Mouse (Mus musculus) neural tube, embryonic 12.5 days (tissue): ENCODE results near the gene Nos1ap. TPM values are rescaled to one million over a fixed set of nuclear protein-coding genes. Genes with fewer than 3 reads are reported as not detected.
A peak's percentile ranks its signal among the peaks of the same experiment; 100 is the strongest.

Source experiments
- ATAC-seq: fragments of 200-750 bp; cut with Nextera tagmentation; 2 replicates; pipeline ENCODE4 v1.8.0; 2017; ENCODE audit warnings: low read depth, mild to moderate bottlenecking, moderate TSS enrichment, moderate library complexity; ENCODE audit not compliant: low FRiP score
- H3K27ac ChIP-seq: fragments of 300-500 bp; sonication (generic); 2 replicates; pipeline ENCODE4 v1.5.1; 2016
- H3K27me3 ChIP-seq: fragments of 300-500 bp; sonication (generic); replicated peaks from 2 replicates; pipeline ENCODE4 v1.6.1; 2016; ENCODE audit warnings: mild to moderate bottlenecking
- H3K36me3 ChIP-seq: fragments of 300-500 bp; sonication (generic); 2 replicates; pipeline ENCODE4 v1.6.1; 2016; ENCODE audit warnings: mild to moderate bottlenecking
- H3K4me1 ChIP-seq: fragments of 300-500 bp; sonication (generic); 2 replicates; pipeline ENCODE4 v1.6.1; 2016
- H3K4me2 ChIP-seq: fragments of 300-500 bp; sonication (generic); replicated peaks from 2 replicates; pipeline ENCODE4 v1.6.1; 2016; ENCODE audit warnings: mild to moderate bottlenecking
- H3K4me3 ChIP-seq: fragments of 300-500 bp; sonication (generic); 2 replicates; pipeline ENCODE4 v1.5.1; 2016
- H3K9ac ChIP-seq: fragments of 300-500 bp; sonication (generic); 2 replicates; pipeline ENCODE4 v1.6.1; 2016; ENCODE audit warnings: mild to moderate bottlenecking
- H3K9me3 ChIP-seq: fragments of 300-500 bp; sonication (generic); 2 replicates; pipeline ENCODE4 v1.6.1; 2016; ENCODE audit warnings: mild to moderate bottlenecking
- WGBS: fragments of 180-500 bp; shearing (Covaris S2); methylation state at CpG from one replicate; pipeline ENCODE4 v1.1.7; 2016; 5-methylcytosine and 5-hydroxymethylcytosine counted together
- polyA plus RNA-seq: library from polyadenylated mRNA; unstranded; fragments of >200 nt; fragmentation: Nextera tagmentation; extraction: Ambion mirVana; gene quantifications from 2 replicates; pipeline ENCODE4 v1.2.1, GENCODE M21; 2016

Nos1ap gene
- polyA plus RNA-seq, 1 experiment from 2014 or later, result 19.7 TPM

DNA sequence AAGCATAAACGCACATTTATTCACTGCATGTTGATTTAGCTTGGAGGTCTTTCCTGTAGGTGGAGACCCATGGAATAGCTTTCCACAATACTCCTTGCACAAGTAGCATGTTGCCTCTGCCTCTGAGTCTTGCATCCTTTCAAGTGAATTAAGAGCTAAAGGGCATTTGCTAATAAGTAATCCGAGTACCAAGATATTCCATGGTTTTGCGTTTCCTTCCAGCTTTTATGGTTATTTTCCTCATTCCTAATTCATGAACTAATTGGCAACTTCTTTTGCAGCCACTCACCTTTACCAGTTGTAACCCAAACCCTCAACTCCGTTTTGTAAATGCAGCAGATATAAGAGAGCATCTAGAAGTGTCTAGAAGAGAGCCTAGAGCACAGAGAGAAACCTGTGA is 155.5 kb downstream of the Nos1ap start:
- Histone ChIP-seq H3K27ac (no peak overlapping the region), H3K4me2 (no peak overlapping the region), H3K4me3 (no peak overlapping the region), H3K9me3 (no peaks in the 10 kb centered on the region), H3K27me3 (0 out of 2 replicates have a peak, but pooled peaks cover 3% of the 10 kb centered on the region), H3K4me1 (peaks cover 5% of the 10 kb centered on the region; the same call in 1 of the 2 replicates), H3K9ac (no peak overlapping the region), H3K36me3 (no peaks in the 10 kb centered on the region)
- WGBS, result 89% methylated on average over 4 of the region's 4 CpGs
- ATAC-seq, result no peak

GRCm38 (mm10) chr1:170433661-170434060 is 156.0 kb downstream of the Nos1ap start:
- H3K27me3 ChIP-seq, result 0 out of 2 replicates have a peak, but pooled peaks cover 3% of the 10 kb centered on the region
- peaks cover 5% of the 10 kb centered on the region; the same call in 1 of the 2 replicates for H3K4me1 ChIP-seq
- H3K9me3 ChIP-seq, result no peaks in the 10 kb centered on the region
- no peak for ATAC-seq
- no peak overlapping the region for H3K9ac ChIP-seq
- H3K36me3 ChIP-seq, result no peaks in the 10 kb centered on the region
- no peak overlapping the region for H3K4me3 ChIP-seq
- H3K27ac ChIP-seq, result no peak overlapping the region
- no peak overlapping the region for H3K4me2 ChIP-seq

DNA sequence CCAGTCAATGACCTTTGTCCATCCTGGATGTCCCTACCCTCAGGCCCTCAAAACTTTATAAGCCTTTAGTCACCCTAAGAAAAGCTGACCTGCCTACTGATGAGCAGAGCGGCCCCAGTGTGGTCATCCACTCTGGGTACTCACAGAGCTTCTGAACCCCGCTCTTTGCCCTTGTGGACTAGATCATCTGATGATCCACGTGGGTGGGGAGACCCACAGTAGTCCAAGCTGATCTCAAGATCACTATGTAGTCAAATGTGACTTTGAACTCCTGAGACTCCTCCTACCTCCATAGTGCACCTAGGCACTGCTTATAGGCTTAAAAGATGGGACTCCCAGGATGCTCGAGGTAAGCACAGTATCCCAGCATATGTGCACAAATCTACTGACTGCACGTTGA is 157.4 kb downstream of the Nos1ap start:
- H3K27me3 ChIP-seq, result 0 out of 2 replicates have a peak, but pooled peaks cover 3% of the 10 kb centered on the region
- 89% methylated on average over 5 of the region's 5 CpGs for WGBS
- no peak overlapping the region for H3K4me3 ChIP-seq
- H3K36me3 ChIP-seq, result no peaks in the 10 kb centered on the region
- H3K9ac ChIP-seq, result no peak overlapping the region
- no peak overlapping the region for H3K4me2 ChIP-seq
- H3K9me3 ChIP-seq, result no peaks in the 10 kb centered on the region
- ATAC-seq, result no peak
- H3K27ac ChIP-seq, result no peak overlapping the region
- peaks cover 5% of the 10 kb centered on the region; the same call in 1 of the 2 replicates for H3K4me1 ChIP-seq

- H3K27ac ChIP-seq, result no peak overlapping the region
- H3K4me2 ChIP-seq, result no peak overlapping the region
- H3K36me3 ChIP-seq, result no peaks in the 10 kb centered on the region
- H3K9me3 ChIP-seq, result no peaks in the 10 kb centered on the region
- no peak overlapping the region for H3K4me3 ChIP-seq
- H3K27me3 ChIP-seq, result 0 out of 2 replicates have a peak, but pooled peaks cover 3% of the 10 kb centered on the region
- no peak for ATAC-seq
- 77% methylated on average over 5 of the region's 5 CpGs for WGBS
- H3K4me1 ChIP-seq, result peaks cover 5% of the 10 kb centered on the region; the same call in 1 of the 2 replicates
- H3K9ac ChIP-seq, result no peak overlapping the region
These were observed 158.3 kb downstream of the Nos1ap start for GRCm38 (mm10) chr1:170431312-170431711.

DNA sequence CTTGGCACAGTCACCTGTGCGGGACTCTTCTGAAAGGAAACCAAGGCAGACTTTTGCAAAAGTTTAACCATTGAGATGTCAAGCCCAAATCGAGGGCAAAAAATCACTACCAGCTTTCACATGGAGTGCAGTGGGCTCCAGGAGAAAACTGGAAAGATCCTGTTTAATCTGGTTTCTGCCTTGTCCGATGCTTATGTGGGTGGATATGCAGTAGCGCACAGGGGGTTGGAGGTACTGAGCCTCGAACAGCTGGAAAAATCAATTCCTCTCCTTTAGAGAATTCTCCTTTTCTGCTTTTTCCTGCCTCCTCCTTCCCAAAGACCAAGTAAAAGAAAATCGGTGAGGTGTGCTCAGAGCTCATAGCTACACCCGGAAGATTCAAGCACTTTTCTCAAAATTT is 159.0 kb downstream of the Nos1ap start:
- H3K36me3 ChIP-seq, result no peaks in the 10 kb centered on the region
- ATAC-seq, result no peak
- H3K27me3 ChIP-seq, result peaks cover 3% of the 10 kb centered on the region; the same call in 1 of the 2 replicates
- no peak overlapping the region for H3K4me3 ChIP-seq
- peaks cover 5% of the 10 kb centered on the region; the same call in 1 of the 2 replicates for H3K4me1 ChIP-seq
- no peak overlapping the region for H3K4me2 ChIP-seq
- no peak overlapping the region for H3K9ac ChIP-seq
- no peak overlapping the region for H3K27ac ChIP-seq
- 94% methylated on average over 7 of the region's 7 CpGs for WGBS
- H3K9me3 ChIP-seq, result no peaks in the 10 kb centered on the region

DNA sequence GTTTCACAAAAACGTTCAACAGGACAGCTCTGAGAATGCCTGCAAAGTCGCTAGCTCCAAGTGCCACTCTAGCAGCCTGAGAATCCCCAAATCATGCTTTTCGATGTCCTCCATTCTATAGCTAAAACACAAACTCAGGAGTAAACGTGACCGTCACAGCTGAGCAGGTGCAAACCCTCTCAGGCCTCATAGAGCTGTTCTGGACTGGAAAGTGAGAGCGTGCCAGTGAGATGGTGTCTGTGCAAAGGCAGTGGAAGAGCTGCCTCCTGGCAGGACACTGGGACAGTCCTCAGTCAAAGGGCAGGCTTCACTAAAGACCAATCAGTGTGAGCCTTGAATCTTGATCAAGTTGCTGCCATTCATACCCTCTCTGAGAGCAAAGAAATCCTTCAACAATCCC is 160.0 kb downstream of the Nos1ap start:
- Histone ChIP-seq H3K9ac (no peak overlapping the region), H3K4me3 (no peak overlapping the region), H3K9me3 (no peaks in the 10 kb centered on the region), H3K4me2 (no peak overlapping the region), H3K36me3 (no peaks in the 10 kb centered on the region), H3K27ac (no peak overlapping the region), H3K27me3 (peaks cover 3% of the 10 kb centered on the region; the same call in 1 of the 2 replicates), H3K4me1 (peaks cover 10% of the 10 kb centered on the region)
- no peak for ATAC-seq
- 72% methylated on average over 6 of the region's 6 CpGs for WGBS

- H3K27me3 ChIP-seq, result peaks cover 3% of the 10 kb centered on the region; the same call in 1 of the 2 replicates
These were observed 161.5 kb downstream of the Nos1ap start for GRCm38 (mm10) chr1:170428141-170428540.

DNA sequence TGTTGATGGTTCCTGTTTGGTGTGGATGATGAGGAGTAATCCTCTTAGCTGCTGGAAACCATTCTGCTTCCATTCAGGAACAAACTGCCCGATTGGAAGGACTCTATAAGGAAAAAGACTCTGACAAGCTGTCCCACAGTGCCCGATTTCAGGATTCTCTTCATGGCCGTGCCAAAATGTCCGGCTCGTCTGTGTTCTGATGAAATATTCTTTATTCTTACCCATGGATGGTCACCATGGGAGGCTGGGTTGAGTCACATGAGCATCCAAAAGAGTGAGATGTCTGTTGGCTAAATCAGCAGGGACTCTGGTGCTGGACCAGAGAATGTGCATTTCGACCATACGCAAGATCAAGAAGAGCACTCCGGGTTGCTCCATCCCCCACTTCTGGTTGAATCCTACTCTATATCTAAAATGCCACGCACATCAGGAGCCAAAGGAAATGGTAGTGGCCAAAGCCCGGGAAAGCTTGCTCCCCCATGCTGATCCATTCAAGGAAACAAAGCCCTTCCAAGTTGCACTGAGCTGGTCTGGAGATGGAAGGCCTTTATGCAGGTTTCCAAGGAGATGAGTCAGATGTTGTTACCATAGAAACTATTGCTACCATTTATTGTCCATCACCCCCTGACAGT is 165.3 kb downstream of the Nos1ap start:
- no peak overlapping the region for H3K9ac ChIP-seq
- no peak overlapping the region for H3K27ac ChIP-seq
- no peak overlapping the region for H3K4me3 ChIP-seq
- ATAC-seq, result peak; percentile 90
- peaks cover 16% of the 10 kb centered on the region for H3K4me1 ChIP-seq
- no peak overlapping the region for H3K4me2 ChIP-seq
- 36% methylated on average over 10 of the region's 10 CpGs for WGBS
- H3K9me3 ChIP-seq, result no peaks in the 10 kb centered on the region
- H3K27me3 ChIP-seq, result no peaks in the 10 kb centered on the region; the same call in 1 of the 2 replicates
- no peaks in the 10 kb centered on the region for H3K36me3 ChIP-seq

More at GRCm38 (mm10) chr1:170428141-170428540, 161.5 kb downstream of the Nos1ap start:
- Histone ChIP-seq H3K4me3 (no peak overlapping the region), H3K4me1 (peaks cover 21% of the 10 kb centered on the region), H3K27ac (no peak overlapping the region), H3K9ac (no peak overlapping the region), H3K4me2 (no peak overlapping the region), H3K9me3 (no peaks in the 10 kb centered on the region), H3K36me3 (no peaks in the 10 kb centered on the region)
- no peak for ATAC-seq
- 90% methylated on average over 2 of the region's 2 CpGs for WGBS

- Histone ChIP-seq H3K9me3 (no peaks in the 10 kb centered on the region), H3K4me2 (no peak overlapping the region), H3K4me1 (peaks cover 19% of the 10 kb centered on the region), H3K27ac (no peak overlapping the region), H3K36me3 (no peaks in the 10 kb centered on the region), H3K9ac (no peak overlapping the region), H3K4me3 (no peak overlapping the region), H3K27me3 (no peaks in the 10 kb centered on the region; the same call in 1 of the 2 replicates)
- no peak for ATAC-seq
- WGBS, result 58% methylated on average over 1 of the region's 1 CpGs
These were observed 166.6 kb downstream of the Nos1ap start for GRCm38 (mm10) chr1:170423048-170423447.

- Histone ChIP-seq H3K36me3 (no peaks in the 10 kb centered on the region), H3K4me2 (no peak overlapping the region), H3K27ac (no peak overlapping the region), H3K4me3 (no peak overlapping the region), H3K9ac (no peak overlapping the region), H3K27me3 (no peaks in the 10 kb centered on the region; the same call in 1 of the 2 replicates), H3K4me1 (peaks cover 19% of the 10 kb centered on the region), H3K9me3 (no peaks in the 10 kb centered on the region)
- ATAC-seq, result no peak
- WGBS, result 90% methylated on average over 4 of the region's 4 CpGs
These were observed 167.5 kb downstream of the Nos1ap start for GRCm38 (mm10) chr1:170422188-170422587.

- Histone ChIP-seq H3K4me2 (no peak overlapping the region), H3K36me3 (no peaks in the 10 kb centered on the region), H3K4me3 (no peak overlapping the region), H3K4me1 (peaks cover 21% of the 10 kb centered on the region), H3K27ac (no peak overlapping the region), H3K9me3 (no peaks in the 10 kb centered on the region), H3K9ac (no peak overlapping the region), H3K27me3 (no peaks in the 10 kb centered on the region)
- 89% methylated on average over 3 of the region's 3 CpGs for WGBS
- no peak for ATAC-seq
These were observed 169.7 kb downstream of the Nos1ap start for GRCm38 (mm10) chr1:170419961-170420360.

DNA sequence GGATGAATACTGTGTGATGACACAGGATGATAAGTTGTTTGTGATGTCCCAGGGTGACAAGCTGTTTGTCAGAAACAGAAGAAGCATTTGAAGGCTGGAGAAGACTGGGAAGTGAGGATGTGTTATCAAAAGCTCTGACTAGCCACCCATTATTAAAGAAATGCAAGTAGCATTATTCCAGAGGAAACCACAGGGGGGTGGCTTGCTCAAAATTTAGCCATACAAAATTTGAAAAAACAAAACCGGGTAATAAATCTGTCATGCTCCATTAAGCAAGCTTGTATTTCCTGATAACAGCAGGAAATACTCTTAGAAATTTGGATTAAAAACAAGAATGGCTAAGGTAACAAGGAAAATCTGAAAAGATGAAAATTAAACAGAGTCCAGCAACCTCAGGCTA is 171.5 kb downstream of the Nos1ap start:
- no peaks in the 10 kb centered on the region for H3K27me3 ChIP-seq
- no peaks in the 10 kb centered on the region for H3K9me3 ChIP-seq
- H3K27ac ChIP-seq, result no peak overlapping the region
- whole genome bisulfite sequencing, result 73% methylated on average over 1 of the region's 1 CpGs
- H3K4me1 ChIP-seq, result peaks cover 6% of the 10 kb centered on the region
- no peaks in the 10 kb centered on the region for H3K36me3 ChIP-seq
- H3K4me3 ChIP-seq, result no peak overlapping the region
- no peak for ATAC-seq
- no peak overlapping the region for H3K4me2 ChIP-seq
- no peak overlapping the region for H3K9ac ChIP-seq

DNA sequence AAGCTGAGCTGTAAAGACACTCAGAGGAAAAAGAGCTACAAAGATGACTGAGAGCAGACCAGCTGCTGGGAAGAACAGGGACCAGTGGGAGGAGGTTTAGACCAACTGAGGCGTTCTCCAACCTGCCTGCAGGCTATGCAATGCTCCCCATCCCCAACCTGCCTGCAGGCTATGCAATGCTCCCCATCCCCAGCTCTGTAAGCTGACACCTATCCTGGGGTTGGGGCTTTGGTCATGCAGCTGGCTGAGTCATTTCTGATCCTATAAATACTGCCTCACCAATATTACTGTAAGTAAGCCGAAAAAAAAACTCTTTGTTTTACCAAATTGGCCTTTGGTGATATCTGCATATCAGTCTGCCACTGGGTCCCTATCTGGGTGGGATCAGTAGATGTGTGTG is 172.7 kb downstream of the Nos1ap start:
- Histone ChIP-seq H3K27me3 (no peaks in the 10 kb centered on the region), H3K36me3 (no peaks in the 10 kb centered on the region), H3K4me1 (peaks cover 6% of the 10 kb centered on the region), H3K27ac (no peak overlapping the region), H3K9me3 (no peaks in the 10 kb centered on the region), H3K4me3 (no peak overlapping the region), H3K4me2 (no peak overlapping the region), H3K9ac (no peak overlapping the region)
- 55% methylated on average over 2 of the region's 2 CpGs for WGBS
- ATAC-seq, result no peak
